Mouse (Mus musculus): Measurements from ENCODE around the gene Gm11985.

DNA sequence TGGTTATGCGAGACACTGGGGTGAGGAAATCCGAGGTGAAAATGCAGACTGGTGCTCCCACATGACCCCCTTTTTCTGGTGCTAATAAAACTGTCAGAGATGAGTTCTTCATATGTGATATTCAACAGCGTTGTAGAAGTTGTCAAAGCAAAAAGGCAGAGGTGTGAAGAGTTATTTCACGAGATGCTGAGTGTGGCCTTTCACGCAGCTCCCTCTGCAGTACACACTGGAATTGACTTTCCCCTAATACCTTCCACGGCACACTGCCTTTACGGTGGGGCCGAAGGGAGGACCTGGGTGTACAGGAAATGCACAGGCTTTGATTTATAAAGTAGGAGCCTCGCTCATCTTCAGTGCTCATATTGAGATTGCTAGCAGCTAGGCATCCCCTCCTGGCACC lies 4.8 kb upstream of the Gm11985 start:
- TF ChIP-seq CTCF (IDR thresholded peaks at IDR 0.05; ENCODE audit: insufficient read depth, low read depth, low read length) (no peak), POLR2A (IDR thresholded peaks at IDR 0.05; ENCODE audit: insufficient read depth, low read depth, low read length) (no peak)

Data from olfactory bulb, adult 2 months (tissue).